Mouse (Mus musculus): ENCODE results near the gene Csf2ra. TPM values are rescaled to one million over a fixed set of nuclear protein-coding genes. Genes with fewer than 3 reads are reported as not detected.
A peak's percentile ranks its signal among the peaks of the same experiment; 100 is the strongest.
"Not testable (repeated sequence)": the region's sequence is repeated elsewhere in the genome, so short reads cannot be mapped to it uniquely, and the experiment has no call there.

The Csf2ra gene
- polyA plus RNA-seq, 1 experiment from 2014 or later = 37.9 TPM

GRCm38 (mm10) chr19:61247334-61247733 lies 19.1 kb upstream of the Csf2ra start:
- not testable (repeated sequence) for H3K4me2 ChIP-seq (replicated peaks); ATAC-seq (ENCODE audit: low FRiP score, low read depth)
- WGBS = 88% methylated on average over 4 of the region's 4 CpGs

DNA sequence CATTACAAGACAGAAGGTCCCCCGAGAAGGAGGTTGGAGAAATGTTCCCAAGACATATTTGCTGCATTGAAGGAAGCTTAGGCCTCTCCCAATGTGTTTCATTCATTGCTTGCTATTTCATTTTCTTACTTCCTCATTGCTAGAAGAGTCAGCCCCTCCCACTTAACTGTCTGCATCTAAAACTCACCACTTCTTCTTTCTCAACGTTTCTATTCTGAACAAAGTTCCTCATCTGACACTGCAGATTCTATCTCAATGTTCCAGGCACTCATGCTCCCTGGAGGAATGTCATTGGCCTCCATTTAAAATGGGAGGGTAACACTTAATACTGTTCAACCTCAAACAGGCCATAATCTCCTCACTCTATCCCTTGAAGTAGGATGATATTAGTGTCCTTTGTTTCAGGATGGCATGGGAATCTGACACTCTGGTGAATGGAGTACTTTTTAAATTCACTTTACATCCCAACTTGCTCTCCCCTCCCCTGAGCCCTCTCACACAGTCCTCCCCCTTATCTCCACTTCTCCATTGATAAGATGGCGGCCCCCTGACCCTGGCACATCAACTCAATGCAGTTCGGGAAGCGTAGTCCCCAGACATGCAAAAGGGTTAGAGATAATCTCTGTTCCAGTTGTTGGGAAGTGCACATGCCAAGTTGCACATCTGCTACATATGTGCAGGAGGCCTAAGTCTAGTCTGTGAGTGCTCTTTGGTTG lies 16.6 kb upstream of the Csf2ra start:
- H3K27ac ChIP-seq (replicated peaks) = no peak overlapping the region
- ATAC-seq (ENCODE audit: low FRiP score, low read depth) = no peak
- H3K9ac ChIP-seq (replicated peaks) = no peak overlapping the region
- H3K9me3 ChIP-seq = no peaks in the 10 kb centered on the region
- no peak overlapping the region for H3K4me3 ChIP-seq
- H3K27me3 ChIP-seq = no peaks in the 10 kb centered on the region
- 68% methylated on average over 5 of the region's 5 CpGs for WGBS
- H3K4me1 ChIP-seq = no peaks in the 10 kb centered on the region
- no peak overlapping the region for H3K4me2 ChIP-seq (replicated peaks)
- no peaks in the 10 kb centered on the region for H3K36me3 ChIP-seq

More at GRCm38 (mm10) chr19:61247334-61247733, 19.1 kb upstream of the Csf2ra start:
- H3K9me3 ChIP-seq; H3K9ac ChIP-seq (replicated peaks); H3K4me3 ChIP-seq; H3K27me3 ChIP-seq; H3K4me1 ChIP-seq; H3K27ac ChIP-seq (replicated peaks); H3K36me3 ChIP-seq: not testable (repeated sequence)

- Histone ChIP-seq H3K4me3 (no peak overlapping the region), H3K27ac (replicated peaks) (no peak overlapping the region), H3K9ac (replicated peaks) (no peak overlapping the region), H3K4me1 (no peaks in the 10 kb centered on the region), H3K36me3 (no peaks in the 10 kb centered on the region), H3K9me3 (no peaks in the 10 kb centered on the region), H3K27me3 (no peaks in the 10 kb centered on the region), H3K4me2 (replicated peaks) (no peak overlapping the region)
- ATAC-seq (ENCODE audit: low FRiP score, low read depth) = no peak
- 78% methylated on average over 2 of the region's 2 CpGs for WGBS
Measured at GRCm38 (mm10) chr19:61237967-61238366, 9.7 kb upstream of the Csf2ra start.

DNA sequence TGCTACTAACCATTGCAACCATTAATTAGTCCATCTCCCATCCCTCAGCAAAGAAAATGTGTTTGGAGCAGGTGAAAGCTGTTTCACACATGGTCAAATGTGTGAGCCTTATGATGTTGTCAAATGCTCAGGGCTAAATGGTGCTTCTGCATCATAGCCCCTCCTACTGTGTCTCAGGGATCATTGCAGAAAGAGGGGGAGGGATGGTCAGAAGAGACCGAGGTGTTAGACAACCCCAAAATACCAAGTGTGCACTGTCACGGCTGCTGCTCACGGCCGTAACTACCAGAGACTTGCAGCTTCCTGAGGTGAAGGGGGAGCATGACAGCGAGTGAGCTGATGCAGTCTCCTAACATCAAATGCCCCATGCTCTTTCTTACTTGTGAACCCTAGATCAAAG lies 6.3 kb upstream of the Csf2ra start:
- no peak overlapping the region for H3K27ac ChIP-seq (replicated peaks)
- no peaks in the 10 kb centered on the region for H3K27me3 ChIP-seq
- H3K9ac ChIP-seq (replicated peaks) = no peak overlapping the region
- no peak overlapping the region for H3K4me3 ChIP-seq
- no peaks in the 10 kb centered on the region for H3K36me3 ChIP-seq
- WGBS = 69% methylated on average over 5 of the region's 5 CpGs
- no peak overlapping the region for H3K4me2 ChIP-seq (replicated peaks)
- no peak for ATAC-seq (ENCODE audit: low FRiP score, low read depth)
- H3K9me3 ChIP-seq = no peaks in the 10 kb centered on the region
- no peaks in the 10 kb centered on the region for H3K4me1 ChIP-seq

DNA sequence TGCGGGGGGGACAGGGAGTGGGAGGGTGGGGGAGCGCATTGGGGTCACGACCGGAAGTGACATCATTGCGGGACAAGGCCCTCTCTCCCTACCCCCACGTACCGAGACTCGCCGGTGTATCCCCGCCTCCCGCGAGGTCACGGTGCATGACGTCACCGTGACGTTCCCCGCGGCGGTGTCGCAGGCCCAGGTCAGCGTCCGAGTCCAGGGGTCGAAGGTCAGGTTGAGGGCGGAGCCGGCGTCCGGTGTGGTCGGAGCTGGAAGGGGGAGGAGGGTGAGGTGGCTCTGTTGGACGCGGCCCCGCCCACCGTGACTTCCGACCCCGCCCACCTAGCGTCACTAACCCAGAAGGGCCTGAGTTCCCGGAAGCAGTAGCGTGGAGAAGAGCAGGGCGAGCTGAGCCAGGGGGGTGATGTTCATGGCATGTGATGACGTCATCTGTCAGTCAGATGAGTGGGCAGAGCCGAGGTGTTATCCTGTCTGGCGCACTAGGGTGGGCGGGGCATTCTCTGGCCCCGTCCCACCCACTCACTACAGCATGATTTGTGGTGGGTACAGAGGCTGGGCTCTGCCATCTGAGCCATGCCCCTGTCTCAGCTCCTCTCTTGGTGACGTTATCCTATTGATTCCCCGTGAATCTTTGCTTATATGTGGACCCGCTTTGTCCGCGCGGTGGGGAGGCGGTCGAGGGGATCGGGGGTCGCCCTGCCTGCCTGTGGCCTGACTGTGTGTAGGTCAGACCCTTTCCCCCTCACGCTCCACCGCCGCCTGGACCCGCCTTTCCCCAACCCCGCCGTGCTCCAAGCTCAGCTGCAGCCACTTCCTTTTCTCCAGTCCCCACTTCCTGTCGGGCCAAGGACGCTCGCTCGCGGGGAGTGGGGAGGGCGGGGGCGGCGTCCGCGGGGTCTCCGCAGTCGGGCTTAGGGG lies 1.0 kb downstream of the Csf2ra start:
- H3K4me3 ChIP-seq = peak overlapping the region; percentile 52
- no peaks in the 10 kb centered on the region; the same call in 1 of the 2 replicates for H3K4me1 ChIP-seq
- H3K36me3 ChIP-seq = no peaks in the 10 kb centered on the region
- 7% methylated on average over 71 of the region's 71 CpGs for WGBS
- H3K9me3 ChIP-seq = no peaks in the 10 kb centered on the region
- H3K9ac ChIP-seq (replicated peaks) = peak overlapping the region; percentile 34; the same call in 1 of the 2 replicates
- H3K4me2 ChIP-seq (replicated peaks) = peak overlapping the region; percentile 58
- peak overlapping the region; percentile 74 for H3K27ac ChIP-seq (replicated peaks)
- ATAC-seq (ENCODE audit: low FRiP score, low read depth) = peak; percentile 84
- H3K27me3 ChIP-seq = peaks cover 5% of the 10 kb centered on the region; the same call in 1 of the 2 replicates

DNA sequence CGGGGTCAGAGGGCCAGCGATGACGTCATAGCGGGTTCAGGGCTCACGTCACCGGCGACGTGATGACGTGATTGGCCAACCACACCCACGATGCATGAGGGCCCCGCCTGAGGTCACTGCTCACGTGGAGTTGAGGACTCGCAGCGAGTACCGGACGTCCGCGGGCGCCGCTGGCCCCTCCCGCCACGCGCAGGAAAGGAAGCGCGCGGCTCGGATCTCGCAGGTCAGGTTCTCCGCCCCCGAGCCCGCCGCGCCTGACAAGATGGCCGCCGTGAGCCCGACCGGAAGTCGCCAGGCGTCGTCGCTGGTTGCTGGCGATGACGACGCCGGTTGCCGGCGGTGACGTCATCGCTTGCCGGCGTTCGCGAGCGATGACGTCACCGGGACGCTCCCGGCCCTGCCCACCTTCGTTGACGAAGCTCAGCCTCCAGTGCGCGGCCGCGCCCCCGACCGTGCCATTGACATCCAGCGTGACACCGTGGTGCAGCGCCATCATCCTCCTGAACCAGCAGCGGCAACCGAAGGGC lies 1.8 kb downstream of the Csf2ra start:
- H3K4me3 ChIP-seq = peak overlapping the region; percentile 52
- H3K27me3 ChIP-seq = peaks cover 5% of the 10 kb centered on the region; the same call in 1 of the 2 replicates
- peak overlapping the region; percentile 74 for H3K27ac ChIP-seq (replicated peaks)
- H3K4me2 ChIP-seq (replicated peaks) = peak overlapping the region; percentile 58
- H3K9ac ChIP-seq (replicated peaks) = no peak overlapping the region; the same call in 1 of the 2 replicates
- H3K4me1 ChIP-seq = no peaks in the 10 kb centered on the region; the same call in 1 of the 2 replicates
- no peaks in the 10 kb centered on the region for H3K9me3 ChIP-seq
- peak; percentile 39 for ATAC-seq (ENCODE audit: low FRiP score, low read depth)
- 6% methylated on average over 71 of the region's 71 CpGs for WGBS
- no peaks in the 10 kb centered on the region for H3K36me3 ChIP-seq

DNA sequence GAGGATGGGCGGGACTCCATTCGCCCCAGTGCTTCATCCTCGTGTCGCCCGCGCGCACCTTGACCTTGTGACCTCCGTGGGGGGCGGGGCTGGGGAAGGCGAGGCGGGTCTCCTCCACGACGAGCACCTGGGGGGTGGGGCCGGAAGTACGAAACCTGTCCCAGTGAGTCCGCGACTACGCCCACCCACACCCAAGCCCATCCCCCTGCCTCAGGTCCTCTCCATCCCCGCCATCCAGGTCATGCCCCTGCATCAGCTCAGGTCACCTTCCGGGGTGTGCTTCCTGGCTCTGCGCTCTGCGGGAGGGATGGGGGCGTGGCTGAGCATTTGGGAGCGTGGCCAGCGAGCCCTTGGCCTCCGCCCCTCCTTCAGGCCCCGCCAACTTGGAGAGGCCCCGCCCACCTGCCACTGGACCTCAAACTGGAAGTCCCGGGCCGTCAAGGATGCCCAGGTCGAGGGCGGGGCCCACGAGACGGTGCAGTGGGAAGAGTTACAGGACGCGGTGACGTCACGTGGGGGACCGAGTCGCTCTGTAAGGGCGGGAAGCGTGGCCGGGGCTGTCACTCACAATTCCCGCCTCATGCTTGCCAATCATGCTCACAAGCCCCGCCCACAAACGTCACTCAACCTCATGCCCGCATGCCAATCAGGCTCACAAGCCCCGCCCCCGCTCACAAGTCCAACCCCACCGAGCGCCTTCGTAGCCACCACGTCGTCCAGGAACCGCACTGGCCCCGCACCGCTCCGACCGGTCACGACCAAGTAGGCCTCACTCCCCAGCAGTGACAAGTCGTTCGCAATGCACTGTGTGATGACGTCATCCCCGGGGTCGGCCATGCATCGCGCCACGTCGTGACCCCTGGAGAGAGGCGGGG lies 2.5 kb downstream of the Csf2ra start:
- Histone ChIP-seq H3K36me3 (no peaks in the 10 kb centered on the region), H3K4me2 (replicated peaks) (peak overlapping the region; percentile 58), H3K9me3 (no peaks in the 10 kb centered on the region), H3K9ac (replicated peaks) (no peak overlapping the region), H3K4me3 (peak overlapping the region; percentile 52), H3K27me3 (peaks cover 5% of the 10 kb centered on the region; the same call in 1 of the 2 replicates), H3K4me1 (no peaks in the 10 kb centered on the region; the same call in 1 of the 2 replicates), H3K27ac (replicated peaks) (peak overlapping the region; percentile 74)
- WGBS = 10% methylated on average over 70 of the region's 70 CpGs
- ATAC-seq (ENCODE audit: low FRiP score, low read depth) = peak; percentile 58

DNA sequence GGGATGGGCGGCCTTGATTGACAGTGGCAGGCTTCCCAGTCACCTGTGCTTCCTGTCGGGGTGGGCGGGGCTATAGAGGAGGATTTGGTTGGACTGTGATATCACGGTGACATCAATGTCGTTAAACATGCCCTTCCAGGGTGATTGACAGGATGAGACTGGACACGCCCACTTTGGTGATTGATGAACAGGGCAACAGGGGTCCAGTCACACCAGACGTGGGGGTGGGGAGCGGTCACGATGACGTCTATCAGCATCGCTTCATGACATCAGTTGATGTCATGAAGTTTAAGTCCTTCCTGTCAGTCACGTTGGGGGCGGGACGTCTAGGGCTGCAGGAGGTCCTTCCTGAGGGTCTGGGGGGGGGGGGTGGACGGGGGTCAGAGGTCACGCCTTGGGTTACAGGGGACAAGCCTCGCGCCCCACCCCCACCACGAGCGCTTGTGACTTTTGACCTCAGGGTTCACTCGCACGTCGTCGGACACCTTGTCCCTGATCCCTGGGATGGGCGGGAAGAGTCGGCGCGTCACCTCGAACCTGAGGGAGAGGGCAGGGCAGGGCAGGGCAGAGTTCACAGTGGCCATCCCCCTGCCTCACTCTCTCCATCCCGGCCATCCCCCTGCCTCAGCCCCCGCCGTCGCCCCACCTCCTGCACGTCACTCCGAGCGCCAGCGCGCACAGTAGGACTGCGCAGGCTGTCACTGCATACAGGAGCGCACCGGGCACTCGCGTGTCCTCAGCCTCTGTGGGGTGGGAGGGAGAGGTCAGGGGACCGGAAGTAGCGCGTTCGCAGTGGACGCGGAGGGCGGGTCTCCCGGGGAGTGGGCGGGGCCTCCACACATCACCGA lies 3.3 kb downstream of the Csf2ra start:
- Histone ChIP-seq H3K9ac (replicated peaks) (0 out of 2 replicates have a peak overlapping the region, but pooled peaks have one; percentile 32), H3K27me3 (peaks cover 5% of the 10 kb centered on the region; the same call in 1 of the 2 replicates), H3K9me3 (no peaks in the 10 kb centered on the region), H3K4me1 (no peaks in the 10 kb centered on the region; the same call in 1 of the 2 replicates), H3K27ac (replicated peaks) (no peak overlapping the region), H3K36me3 (no peaks in the 10 kb centered on the region), H3K4me3 (peak overlapping the region; percentile 52), H3K4me2 (replicated peaks) (peak overlapping the region; percentile 58)
- peak; percentile 25 for ATAC-seq (ENCODE audit: low FRiP score, low read depth)
- WGBS = 33% methylated on average over 53 of the region's 53 CpGs

DNA sequence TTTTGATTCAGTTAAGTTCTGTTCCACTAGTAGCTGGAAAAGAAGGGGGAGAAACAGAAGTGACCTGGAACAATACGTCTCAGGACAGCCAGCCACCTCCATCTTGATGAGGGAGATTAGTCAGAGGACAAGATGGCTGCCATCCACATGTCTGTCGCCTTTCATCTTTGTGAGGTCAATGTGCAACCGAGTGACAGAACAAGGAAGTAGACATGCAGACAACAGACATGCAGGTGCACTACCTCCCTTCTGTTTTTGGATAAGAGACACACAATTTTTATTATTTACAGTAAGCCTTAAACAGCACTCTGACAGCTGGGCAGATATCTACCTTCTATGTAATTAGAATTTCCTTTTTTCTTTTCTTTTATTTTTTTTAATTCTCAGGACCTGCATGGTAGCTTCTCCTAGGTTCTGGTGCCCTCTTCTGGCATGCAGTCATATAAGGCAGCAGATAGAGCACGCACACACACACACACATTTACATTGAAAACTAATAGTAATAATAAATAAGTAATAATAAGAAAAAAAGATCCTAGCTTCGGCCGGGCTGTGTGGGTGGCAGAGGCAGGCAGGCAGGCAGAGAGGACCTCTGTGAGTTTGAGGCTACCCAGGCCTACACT lies 4.4 kb downstream of the Csf2ra start:
- H3K4me1 ChIP-seq = no peaks in the 10 kb centered on the region; the same call in 1 of the 2 replicates
- no peak overlapping the region for H3K9ac ChIP-seq (replicated peaks)
- no peak for ATAC-seq (ENCODE audit: low FRiP score, low read depth)
- H3K4me3 ChIP-seq = no peak overlapping the region
- peaks cover 5% of the 10 kb centered on the region; the same call in 1 of the 2 replicates for H3K27me3 ChIP-seq
- WGBS = 93% methylated on average over 6 of the region's 6 CpGs
- no peak overlapping the region for H3K27ac ChIP-seq (replicated peaks)
- no peak overlapping the region for H3K4me2 ChIP-seq (replicated peaks)
- H3K36me3 ChIP-seq = no peaks in the 10 kb centered on the region
- no peaks in the 10 kb centered on the region for H3K9me3 ChIP-seq

DNA sequence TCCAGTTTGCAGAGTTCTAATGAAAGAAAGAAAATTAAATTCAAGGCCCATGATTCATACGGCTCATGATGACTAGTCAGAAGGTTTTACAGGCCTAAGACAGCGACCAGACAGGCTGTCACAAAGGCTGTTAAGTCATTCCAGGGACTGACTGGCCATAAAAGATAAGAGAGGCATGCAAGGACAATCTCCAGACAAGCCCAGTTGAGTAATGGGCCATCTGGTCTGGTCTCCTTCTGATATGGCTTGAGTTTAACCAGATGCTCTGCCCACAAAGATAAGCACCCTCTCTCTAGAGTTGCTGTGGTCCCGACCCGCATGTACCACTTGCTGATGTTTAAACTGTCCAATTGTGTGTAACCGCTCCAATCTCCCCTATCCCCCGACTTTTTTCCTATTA lies 20.7 kb downstream of the Csf2ra start:
- not testable (repeated sequence) for H3K27ac ChIP-seq (replicated peaks); ATAC-seq (ENCODE audit: low FRiP score, low read depth); H3K4me1 ChIP-seq; H3K9ac ChIP-seq (replicated peaks); H3K27me3 ChIP-seq; H3K4me2 ChIP-seq (replicated peaks); H3K9me3 ChIP-seq; H3K4me3 ChIP-seq; H3K36me3 ChIP-seq
- 81% methylated on average over 6 of the region's 6 CpGs for WGBS
